Mouse (Mus musculus) lung, postnatal 25 days (tissue): ENCODE measurements around the gene Tcl1.
"Not testable (repeated sequence)": the region's sequence is repeated elsewhere in the genome, so short reads cannot be mapped to it uniquely, and the experiment has no call there.

Experiments
- DNase-seq: peaks from one replicate; pipeline ENCODE4 v3.0.0; 2022; ENCODE audit warnings: low spot score

Tcl1 gene

GRCm38 (mm10) chr12:105181040-105181644 lies 41.5 kb downstream of the Tcl1 start:
- DNase-seq: not testable (repeated sequence)

GRCm38 (mm10) chr12:105176044-105176443 lies 46.5 kb downstream of the Tcl1 start, which contains the start of gene Tcl1b5:
Gene Tcl1b5, plus strand, starts transcription at chr12:105176344.
- not testable (repeated sequence) for DNase-seq

GRCm38 (mm10) chr12:105174318-105174717 lies 48.3 kb downstream of the Tcl1 start:
- DNase-seq: peak; percentile 10

- no peak for DNase-seq
Observed at GRCm38 (mm10) chr12:105173366-105173765, 49.2 kb downstream of the Tcl1 start.
